Mouse (Mus musculus) adipocyte (in vitro differentiated cells): ENCODE results near the gene Cfap126.

ENCODE experiments used
- DNase-seq: peaks from one replicate; pipeline ENCODE4 v3.0.0-alpha.2; 2016; ENCODE audit warnings: low spot score

Gene Cfap126

GRCm38 (mm10) chr1:171096110-171096964 is 17.4 kb upstream of the Cfap126 start:
- DNase-seq: no peak

GRCm38 (mm10) chr1:171097136-171097535 is 16.6 kb upstream of the Cfap126 start:
- no peak for DNase-seq

- DNase-seq: no peak
Observed at GRCm38 (mm10) chr1:171097612-171098011, 16.1 kb upstream of the Cfap126 start.

- no peak for DNase-seq
Observed at GRCm38 (mm10) chr1:171101033-171101432, 12.7 kb upstream of the Cfap126 start.

- peak; percentile 86 for DNase-seq
Observed at GRCm38 (mm10) chr1:171101733-171102546, 11.8 kb upstream of the Cfap126 start.

DNA sequence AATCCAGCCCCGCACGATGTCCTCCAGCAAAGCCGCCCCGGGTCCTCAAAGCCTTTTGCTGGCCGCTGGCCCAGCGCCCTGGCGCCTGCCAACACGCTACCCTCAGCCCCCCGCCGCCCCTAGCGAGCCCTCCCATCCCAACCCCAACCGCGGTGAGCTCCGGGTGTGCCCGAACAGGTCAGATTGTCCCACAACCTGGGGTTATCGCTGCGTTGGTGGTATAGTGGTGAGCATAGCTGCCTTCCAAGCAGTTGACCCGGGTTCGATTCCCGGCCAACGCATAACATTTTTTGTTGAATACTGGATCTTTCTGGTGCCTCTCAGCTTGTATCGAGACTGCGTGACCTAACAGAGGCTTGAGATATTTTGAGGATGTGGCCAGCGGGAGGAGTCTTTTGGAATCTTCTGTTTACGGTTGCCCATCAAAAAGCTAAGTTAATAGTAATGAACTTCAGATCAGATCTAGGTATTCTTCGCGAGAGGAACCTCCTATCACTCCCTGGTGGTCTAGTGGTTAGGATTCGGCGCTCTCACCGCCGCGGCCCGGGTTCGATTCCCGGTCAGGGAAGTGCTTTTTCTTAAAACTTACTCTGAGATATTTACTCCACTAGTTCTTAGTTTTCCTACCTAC is 11.1 kb upstream of the Cfap126 start:
- DNase-seq: peak; percentile 93

DNA sequence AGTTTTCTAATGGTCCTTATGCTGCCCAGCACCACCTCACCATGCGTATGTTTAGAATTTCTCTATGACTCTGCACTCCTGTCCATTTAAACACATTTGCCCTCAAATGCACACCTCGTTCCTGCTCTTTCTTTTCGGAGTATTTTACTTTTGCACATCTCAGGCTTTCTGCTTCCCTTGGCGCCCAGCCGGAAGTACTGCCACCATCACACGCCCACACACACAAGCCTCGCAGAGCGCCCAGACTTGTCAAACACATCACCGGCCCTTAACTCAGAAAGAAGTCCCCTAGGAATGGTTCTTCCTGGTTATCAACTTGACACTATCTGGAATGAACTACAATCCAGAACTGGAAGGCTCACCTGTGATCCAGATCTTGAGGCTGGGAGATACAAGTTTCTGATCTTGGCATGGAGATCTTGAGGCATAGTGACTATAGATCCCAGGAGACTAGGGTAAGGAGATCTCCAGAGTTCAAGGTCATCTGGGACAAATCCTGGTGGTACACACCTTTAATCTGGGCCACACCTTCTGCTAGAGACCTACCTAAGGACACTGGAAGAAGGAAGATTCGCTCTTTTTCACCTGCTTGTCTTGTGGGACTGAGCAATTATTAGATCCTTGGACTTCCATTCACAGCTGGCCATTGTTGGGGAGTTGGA is 10.4 kb upstream of the Cfap126 start:
- no peak for DNase-seq

GRCm38 (mm10) chr1:171105226-171105625 is 8.5 kb upstream of the Cfap126 start:
- DNase-seq: peak; percentile 58

DNA sequence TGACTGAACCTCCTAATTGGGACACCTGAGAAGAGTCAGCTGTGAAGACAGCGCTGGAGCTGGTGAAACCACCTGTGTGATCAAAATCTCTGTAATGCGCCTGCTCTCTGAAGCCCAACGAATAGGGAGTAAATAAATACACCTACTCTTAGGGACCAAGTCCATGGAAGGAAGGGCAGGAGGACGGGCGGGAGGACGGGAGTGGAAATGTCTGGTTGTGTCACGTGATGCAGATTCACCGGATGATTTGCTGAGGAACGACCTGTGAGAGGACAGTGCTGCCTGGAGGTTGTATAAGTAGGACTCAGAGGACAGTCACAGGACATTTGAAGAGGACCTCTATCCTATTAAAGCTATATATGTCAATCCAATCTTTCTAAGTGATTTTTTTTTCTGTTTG is 4.1 kb upstream of the Cfap126 start:
- no peak for DNase-seq

DNA sequence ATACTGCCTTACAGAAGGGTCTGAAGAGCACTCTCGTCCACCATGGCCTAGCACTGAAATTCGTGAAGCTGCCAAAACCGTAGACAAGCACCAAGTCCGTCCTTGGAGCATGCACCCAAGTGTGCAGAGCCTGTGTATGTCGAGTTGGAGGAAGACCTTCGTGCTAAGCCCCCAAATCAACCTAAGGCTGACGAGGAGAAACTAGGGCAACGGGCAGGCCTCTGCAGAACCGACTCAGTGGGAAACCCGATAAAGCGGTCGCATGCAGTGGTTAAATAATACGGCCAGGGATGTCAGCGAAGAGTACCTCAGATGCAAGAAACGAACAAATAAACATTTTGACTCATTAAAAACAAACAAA is 3.1 kb upstream of the Cfap126 start:
- no peak for DNase-seq

GRCm38 (mm10) chr1:171111020-171111780 is 2.5 kb upstream of the Cfap126 start:
- peak; percentile 95 for DNase-seq

- peak; percentile 76 for DNase-seq
Observed at GRCm38 (mm10) chr1:171111781-171112575, 1.7 kb upstream of the Cfap126 start.

GRCm38 (mm10) chr1:171112986-171113385 is 732 bp upstream of the Cfap126 start:
- no peak for DNase-seq

DNA sequence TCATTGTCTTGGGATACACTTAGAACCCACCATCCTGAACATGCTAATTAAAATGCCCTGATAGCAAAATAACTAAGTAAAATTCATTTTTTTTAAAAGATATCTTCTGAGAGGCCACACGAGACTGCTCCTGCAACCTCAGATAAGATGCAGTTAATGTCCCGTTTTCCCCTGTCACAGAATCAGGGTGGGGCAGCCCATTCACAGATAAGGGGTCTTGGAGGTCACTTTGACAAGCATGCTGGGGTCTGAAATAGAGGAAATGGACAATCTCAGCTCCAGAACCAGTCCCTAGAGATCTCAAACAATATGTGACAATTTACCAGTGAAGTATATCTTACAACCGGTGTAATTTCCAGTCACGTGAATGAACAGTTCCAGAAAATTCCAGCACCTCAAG is 2.6 kb downstream of the Cfap126 start:
- no peak for DNase-seq

DNA sequence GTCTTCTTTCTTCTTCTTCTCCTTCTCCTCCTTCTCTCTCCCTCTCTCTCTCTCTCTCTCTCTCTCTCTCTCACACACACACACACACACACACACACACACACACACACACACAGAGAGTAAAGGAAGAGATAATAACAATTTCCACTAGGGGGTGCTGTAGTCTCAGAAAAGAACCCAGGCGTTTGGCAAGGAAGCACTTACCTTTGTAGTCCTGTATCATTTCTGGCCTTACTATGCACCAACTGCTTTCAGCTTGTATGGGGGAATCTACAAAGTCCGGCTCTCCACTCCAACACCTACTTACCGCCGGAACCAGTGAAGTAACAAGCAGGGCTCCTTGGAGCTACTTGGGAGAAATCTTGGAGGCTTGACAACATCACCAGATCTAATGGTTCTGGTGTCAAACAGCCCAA is 4.6 kb downstream of the Cfap126 start:
- peak; percentile 85 for DNase-seq

DNA sequence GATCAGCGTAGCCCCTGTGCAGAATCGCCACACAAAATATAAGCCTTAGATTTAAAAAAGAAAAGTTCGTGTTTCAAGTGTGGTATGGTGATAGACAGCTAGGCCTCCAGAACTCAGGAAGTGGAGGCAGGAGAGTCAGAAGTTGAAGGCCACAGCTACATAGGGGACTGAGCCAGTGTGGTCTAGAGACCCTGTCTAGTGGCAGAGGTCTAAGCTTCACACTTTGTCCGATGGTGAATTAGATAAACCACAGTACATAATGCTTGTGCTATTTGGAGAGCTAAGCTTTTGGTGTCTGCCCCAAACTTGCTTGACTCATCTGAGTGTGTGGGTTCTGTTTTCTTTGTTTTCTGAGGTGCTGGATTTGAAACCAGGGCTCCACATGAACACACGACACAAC is 5.3 kb downstream of the Cfap126 start:
- no peak for DNase-seq

GRCm38 (mm10) chr1:171119405-171119804 is 5.7 kb downstream of the Cfap126 start:
- DNase-seq: no peak

GRCm38 (mm10) chr1:171120893-171121292 is 7.2 kb downstream of the Cfap126 start:
- DNase-seq: no peak

- DNase-seq: no peak
Observed at GRCm38 (mm10) chr1:171121839-171122238, 8.1 kb downstream of the Cfap126 start.

DNA sequence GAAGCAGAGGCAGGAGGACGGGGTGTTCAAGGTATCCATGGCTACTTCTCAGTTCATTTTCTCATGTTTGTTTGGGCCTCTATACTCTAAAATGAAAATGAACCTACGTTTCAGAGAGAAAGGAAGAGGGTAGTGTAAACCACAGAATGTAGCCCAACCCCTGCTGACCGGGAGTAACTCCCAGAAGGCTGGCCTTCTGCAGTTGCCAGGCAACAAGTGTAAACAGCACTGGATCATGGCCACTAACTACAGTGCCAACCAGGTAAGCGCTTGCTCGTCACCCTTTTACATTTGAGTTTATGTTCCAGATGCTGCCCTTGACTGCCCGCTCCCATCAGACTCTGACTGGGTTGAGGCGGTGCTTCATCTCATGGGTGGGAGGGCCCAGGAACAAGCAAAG is 9.2 kb downstream of the Cfap126 start:
- no peak for DNase-seq

- DNase-seq: no peak
Observed at GRCm38 (mm10) chr1:171124398-171124797, 10.7 kb downstream of the Cfap126 start.
